Mouse (Mus musculus): ENCODE data around the gene Cdc42bpb.

The Cdc42bpb gene

DNA sequence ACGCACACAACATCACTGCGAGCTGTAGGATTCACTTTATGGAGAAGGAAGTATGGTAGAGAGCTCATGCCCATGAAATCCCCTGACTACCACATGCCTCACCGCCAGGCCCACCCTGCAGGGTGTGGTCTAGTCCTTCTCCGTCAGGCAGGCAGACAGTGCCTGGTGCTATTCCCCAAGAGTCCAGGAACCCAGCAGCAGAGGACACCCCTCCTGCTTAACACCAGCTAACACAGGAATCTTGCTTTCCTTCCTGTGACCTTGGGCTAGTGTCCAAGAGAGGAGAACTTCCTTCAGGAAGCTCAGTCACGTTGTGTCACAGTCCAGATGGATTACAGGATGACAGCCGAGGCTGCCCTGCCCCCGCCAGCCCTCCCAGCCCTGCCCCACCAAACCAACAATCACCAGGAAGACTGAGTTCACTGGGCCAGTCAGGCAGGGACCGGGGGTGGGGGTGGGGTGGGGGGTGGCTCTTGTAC is 9.2 kb upstream of the Cdc42bpb start:
- peak; percentile 33 for DNase-seq (ENCODE audit: low spot score)

DNA sequence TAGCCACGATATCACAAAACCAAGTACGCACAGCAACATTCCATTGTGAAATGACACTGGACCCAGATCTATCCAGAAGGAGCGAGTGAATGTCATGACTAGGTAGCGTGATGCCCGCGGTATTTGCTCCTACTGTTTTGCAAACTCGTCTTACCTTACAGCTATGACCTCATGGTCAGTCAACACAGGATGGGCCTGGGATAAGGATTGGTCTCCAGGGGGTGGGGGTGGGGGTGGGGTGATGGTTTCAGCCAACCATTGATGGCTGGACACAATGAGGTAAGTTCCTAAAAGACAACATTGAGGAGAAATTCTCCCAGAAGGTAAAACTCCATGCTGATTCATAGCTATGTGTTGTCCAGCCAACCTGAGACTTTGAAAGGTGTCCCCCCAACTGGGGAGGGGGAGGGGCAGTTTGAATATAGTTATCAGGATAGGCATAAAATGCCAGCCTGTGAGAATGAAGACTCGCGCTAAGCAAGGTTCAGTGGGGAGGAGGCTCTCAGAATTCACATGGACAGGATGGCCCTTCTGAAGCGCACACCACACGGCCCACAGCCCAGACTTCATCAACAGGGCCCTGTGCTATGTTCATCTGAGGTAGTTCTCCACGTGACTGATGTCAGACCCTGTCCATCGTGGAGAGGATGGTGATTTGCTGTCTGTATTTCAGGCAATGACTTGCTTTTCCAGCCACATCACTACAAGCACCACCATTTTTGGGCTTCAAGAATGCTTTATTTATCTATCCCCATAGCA is 8.5 kb upstream of the Cdc42bpb start:
- no peak for DNase-seq (ENCODE audit: low spot score)

DNA sequence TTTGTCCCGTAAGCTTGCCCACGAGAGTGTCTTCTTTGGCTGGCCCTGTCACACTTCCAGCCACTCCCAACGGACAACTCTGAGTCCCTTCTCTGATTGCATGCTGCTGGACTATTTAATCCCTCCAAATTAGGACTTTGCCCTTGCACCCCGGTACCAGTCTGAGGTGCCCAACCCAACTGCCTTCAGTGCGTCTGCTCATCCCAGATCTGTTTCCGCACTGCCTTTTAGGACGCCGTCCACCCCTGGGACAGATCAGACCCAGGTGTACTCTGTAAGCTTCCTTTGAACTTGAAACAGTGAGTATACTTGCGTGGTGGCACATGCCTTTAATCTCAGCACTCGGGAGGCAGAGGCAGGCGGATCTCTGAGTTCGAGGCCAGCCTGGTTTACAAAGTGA is 1.3 kb upstream of the Cdc42bpb start:
- DNase-seq (ENCODE audit: low spot score), result no peak

DNA sequence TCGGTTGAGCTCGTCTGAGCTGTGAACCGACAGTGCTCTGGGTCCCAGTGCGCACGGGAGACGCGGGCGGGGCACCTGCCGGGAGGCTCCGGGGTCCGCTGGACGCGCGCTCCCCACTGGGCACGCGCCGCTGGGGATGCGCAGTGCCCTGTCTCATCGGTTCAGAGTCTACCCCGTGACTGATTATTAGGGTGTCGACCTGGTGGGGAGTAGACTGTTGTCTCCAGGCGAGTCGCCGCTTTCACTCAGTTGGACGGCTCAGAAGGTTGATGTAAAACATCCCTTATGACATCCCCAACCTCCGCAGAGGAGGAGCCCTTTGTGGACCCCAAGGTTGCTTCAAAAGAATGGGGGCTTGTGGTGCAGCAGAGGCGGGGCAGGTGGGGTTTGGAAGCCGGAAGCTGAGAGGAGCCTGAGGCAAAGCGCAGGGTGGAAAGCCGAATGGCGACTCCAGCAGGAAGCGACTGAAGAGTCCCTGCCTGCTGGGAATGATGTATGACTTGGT is 520 bp upstream of the Cdc42bpb start:
- DNase-seq (ENCODE audit: low spot score), result peak; percentile 69

DNA sequence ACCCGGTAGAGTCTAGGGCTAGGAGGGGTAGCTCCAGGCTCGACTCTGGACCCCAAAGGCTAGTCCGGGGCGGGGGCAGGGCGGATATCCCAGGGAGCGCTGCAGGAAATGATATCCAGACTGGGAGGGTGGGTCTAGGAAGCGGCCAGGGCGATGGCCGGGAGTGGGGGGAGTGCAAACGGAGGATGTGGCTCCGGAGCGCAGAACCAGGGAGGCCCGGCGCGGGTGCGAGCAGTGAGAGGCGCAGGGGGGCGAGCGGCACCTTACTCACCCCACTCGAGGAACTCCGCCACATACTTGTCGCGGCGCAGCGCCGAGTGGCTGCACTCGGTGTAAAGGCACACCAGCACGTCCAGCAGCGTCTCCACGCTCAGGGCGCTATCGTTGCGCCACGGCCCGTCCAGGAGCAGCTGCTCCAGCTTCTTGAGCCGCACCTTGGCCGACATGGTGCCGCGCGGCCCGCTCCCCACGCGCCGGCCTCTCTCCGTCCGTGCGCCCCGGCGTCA is 639 bp downstream of the Cdc42bpb start:
- peak; percentile 59 for DNase-seq (ENCODE audit: low spot score)

DNA sequence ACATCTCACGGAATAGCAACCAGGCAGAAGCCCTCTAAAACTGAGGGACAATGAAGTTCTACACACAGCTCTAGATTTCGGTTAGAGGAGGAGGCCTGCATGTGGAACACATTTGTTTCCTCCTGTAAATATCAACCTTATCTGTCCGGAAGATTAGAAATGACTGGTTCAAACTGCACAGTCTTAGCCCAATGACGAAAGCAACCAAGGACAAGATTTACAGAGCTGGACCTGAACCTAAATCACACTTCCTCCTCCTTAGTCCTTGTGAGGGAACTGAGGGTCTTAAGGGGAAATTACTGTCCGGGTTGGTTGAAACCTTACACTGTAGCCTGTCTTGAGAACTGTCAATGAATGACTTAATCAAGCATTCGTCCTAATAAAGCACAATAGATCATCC is 1.5 kb downstream of the Cdc42bpb start:
- no peak for DNase-seq (ENCODE audit: low spot score)

DNA sequence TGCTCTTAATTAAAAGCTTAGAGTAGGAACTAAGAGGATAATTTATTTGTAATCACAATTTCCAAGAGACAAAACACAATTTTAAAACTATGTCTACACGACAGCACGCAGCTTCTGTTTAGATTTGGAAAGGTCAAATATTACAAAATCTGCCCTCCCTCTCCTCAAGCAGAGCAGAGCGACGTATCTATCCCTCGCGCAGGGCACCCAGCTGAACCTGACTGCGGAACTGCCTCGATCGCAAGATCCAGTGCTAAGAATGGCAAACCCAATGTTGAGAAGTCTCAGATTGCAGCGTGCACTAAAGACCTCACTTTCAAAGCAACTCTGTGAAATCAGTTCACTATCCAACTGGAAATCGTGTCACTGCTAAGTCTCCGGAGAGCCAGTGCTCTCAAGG is 2.0 kb downstream of the Cdc42bpb start:
- DNase-seq (ENCODE audit: low spot score), result no peak

DNA sequence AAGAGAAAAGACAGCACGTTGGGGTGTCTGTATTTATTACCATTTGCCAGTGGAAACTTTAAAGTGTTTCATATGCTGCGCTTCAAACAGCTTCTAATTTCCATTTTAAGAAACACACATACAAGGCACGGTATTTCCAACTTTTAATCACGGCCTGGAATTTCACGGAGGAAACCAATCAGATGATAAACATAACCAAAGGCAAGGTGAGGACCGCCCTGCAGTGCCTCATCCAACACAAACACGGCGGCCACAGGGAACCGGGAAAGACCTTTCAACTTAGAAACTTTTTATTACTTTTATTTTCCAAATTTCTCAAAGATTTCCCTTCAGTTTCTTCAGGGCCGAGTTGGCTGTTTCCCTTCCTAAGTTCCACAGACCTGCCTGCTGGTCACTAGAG is 2.8 kb downstream of the Cdc42bpb start:
- DNase-seq (ENCODE audit: low spot score), result no peak

DNA sequence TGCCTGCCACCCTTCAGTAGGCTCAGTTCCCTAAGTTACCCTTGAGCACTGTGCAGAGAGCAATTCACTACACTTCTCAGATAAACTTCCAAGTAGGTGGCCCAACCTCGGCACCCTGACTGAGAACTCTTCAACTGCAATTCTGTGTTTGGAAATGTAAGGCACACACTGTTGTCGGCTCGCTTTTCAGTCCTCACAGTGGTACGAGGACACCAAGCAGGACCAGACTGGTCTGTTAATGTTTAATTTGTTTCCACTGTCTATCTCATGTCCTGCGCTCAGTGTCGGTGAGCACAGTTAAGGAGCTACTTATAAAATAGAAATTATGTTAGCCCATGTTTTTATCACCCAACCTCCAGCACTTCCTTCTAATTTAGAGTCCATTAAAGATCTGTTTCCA is 4.1 kb downstream of the Cdc42bpb start:
- DNase-seq (ENCODE audit: low spot score), result no peak

DNA sequence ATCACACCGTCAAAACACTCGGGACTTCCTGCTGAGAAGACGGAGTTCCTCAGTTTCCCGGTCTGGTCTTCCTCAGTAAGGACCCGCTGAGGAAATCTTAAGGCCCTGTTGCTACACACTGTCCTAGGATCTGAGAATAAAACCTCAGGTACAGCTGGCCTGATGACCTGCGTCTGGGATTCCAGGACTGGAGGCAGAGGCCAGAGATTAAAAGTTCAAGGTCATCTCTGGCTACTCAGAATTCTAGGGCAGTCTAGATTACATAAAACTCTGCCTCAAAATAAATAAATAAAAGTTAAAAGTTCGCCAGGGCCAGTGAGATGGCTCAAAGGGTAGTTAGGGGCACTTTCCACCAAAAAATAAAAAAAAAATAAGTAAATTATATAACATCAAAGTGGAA is 5.6 kb downstream of the Cdc42bpb start:
- DNase-seq (ENCODE audit: low spot score), result no peak

DNA sequence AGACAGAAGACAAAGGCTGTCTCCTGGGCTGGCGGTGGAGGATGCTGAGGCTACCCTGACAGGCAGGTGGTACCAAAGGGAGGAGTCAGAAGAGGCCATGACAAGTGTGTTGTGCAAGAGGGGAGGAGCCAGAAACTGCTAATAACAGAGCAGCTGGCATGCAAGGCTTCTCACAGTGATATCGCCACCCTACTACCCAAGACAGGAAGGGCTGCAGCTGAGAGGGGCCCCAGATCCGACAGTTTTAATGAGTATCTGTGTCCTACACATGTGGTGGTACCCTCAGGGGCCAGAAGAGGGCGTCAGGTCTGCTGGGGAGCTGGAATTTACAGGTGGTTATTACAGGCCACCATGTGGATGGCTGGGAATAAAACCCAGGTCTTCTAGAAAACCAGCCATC is 7.3 kb downstream of the Cdc42bpb start:
- no peak for DNase-seq (ENCODE audit: low spot score)

DNA sequence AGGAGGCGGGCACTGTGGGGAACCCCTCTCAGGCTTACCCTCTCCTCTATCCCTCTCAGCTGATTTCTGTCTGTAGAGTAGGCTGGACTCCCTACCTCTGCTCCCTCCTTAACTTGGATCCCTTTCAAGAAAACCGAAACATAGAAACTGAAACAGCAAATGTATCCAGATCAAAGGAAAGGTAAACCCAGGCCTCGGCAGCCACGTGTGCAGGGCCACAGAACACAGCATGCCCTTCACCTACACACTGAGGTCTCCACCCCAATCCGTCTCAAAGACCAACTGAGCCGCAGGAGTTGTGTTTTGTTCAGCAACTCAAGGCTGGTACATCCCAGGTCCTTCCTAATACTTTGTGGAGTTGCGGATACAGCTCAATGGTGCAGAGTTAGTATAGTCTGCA is 10.5 kb downstream of the Cdc42bpb start:
- no peak for DNase-seq (ENCODE audit: low spot score)

DNA sequence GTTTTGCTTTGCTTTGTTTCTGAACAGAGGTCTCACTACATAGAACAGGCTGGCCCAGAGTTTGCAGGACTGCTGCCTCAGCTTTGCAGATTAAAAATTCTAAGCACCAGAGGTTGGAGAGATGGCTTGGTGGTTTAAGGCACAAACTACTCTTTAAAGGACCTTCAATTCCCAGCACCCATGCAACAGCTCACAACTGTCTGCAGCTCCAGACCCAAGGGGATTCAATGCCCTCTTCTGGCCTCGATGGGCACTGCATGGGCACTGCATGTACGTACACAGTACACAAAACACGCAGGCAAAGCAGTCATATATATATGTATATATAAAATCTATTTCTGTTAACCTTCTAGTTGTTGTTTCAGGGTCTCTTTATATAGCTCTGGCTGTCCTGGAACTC is 13.3 kb downstream of the Cdc42bpb start:
- no peak for DNase-seq (ENCODE audit: low spot score)

DNA sequence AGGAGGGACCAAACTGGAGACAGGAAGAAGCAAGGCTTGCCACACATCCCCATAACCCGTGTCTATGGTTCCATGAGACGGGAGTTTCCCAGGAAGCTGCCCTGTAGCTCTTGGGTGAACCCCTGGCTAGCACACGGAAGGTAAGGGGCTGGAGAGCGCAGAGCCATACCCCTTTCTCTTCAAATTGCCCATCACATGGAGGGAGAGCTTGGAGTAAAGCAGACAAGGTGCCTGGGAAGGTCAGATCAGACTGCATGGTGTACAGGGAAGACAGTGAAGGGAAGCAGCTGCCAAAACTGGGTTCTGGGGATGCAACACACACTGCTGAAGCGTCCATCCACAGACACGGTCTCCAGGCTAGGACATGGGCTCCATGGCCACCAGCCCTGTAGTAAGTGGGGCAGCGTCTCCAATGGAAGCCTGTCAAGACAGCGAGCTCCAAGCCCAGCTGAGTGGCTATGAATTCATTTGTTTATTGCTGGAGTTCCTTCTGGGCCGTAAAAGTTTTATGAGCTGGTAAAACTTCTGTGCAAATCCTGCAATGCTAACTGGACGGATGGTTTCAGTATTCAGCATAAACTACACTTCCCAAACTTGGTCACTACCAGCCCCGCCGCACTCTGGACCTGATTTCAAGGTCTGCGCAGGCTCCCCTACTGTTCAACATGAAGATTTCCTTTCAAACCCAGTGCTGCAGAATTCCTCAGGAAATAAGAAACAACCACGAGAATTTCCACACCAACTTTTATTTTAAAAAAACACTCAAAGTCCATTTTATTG is 16.0 kb downstream of the Cdc42bpb start:
- DNase-seq (ENCODE audit: low spot score), result no peak

DNA sequence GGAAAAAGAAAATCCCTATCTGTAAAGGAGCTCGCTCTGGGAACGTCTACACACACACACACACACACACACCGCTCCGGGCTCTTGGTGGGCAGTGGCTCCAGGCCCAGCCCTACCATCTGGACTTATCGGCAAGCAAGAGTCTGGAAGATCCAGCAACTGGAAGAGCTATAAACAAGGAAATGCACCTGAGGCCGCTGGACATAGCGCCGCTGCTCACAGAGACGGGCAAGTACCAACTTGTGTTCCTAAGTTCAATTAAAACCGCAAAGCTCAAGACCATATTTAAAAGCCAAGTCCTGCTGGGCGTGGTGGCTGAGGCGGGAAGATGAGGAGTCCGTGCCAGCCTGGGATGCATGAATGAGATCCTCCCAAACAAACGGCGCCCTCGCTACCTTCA is 16.8 kb downstream of the Cdc42bpb start:
- no peak for DNase-seq (ENCODE audit: low spot score)

DNA sequence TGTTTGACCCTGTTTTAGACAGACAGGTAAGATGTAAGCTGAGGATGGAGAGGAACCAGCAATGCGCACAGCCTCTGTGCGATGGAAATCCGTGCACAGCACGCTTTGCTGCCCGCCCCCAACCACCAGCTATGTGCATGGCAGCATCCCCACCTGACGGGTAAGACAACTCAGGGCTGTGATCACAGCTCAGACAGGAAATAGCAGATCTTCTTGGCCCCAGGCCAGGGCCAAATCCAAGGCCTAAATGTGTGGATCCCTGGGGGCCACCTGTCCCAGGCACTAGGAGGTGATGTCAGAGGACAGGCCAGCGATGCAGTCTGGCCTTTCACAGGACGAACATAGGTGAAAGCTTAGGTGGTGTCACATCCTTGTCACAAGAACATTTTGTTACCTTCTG is 21.3 kb downstream of the Cdc42bpb start:
- no peak for DNase-seq (ENCODE audit: low spot score)

DNA sequence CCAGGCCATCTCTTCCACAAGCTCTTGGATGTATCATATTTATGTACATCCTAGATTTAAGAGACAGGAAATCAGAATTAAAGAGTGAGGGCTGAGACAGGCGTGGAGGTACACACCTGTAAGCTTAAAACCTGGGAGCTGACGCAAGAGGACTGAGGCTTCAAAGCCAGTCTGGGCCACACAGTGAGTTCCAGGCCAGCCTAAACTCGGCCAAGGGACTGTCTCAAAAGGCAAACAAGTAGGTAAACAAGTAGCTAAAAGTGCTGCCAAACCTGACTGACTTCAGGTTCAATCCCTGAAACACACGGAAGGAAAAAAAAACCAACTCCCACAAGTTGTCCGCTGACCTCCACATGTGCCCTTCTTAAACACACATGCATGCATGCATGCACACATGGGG is 23.4 kb downstream of the Cdc42bpb start:
- DNase-seq (ENCODE audit: low spot score), result no peak

DNA sequence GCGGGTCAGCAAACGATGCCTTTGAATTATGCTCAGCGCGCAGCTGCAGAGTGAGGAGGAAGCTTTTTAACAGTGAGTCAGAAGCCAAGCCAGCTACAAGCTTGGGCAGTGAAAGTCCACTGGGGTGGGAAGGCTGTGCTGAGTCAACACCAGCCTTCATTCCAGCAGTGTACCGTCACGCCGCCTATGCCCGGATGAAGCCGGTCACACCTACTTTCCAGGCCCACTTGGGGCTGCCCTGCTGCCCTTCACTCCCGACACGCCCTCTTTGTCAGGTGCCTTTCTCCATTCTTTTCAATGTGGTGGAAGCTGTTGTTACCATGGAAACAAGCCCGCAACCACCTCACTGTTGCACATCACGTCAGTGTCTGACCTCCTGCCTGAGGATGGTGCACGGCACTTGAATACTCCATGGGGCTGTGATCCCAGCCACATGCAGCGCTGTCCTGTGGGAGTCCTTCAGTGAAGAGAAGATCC is 24.0 kb downstream of the Cdc42bpb start:
- peak; percentile 25 for DNase-seq (ENCODE audit: low spot score)

DNA sequence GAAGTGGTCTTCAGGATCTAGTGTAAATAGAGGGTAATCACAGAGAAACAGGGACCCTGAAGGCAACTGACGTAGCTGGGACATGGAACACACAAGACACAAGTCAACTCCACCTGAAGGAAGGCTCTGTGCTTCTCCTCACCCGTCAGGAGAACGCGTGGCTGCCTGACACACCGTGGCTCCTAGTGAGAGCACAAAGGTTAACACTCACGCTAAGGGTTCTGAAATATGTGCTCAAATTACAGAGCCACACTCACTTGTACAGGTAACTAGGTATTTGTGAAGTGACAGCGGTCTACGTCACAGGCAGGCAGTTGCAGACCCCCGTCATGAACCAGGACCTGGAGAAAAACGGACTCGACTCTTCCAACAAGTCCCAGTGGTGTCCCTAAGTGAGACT is 24.5 kb downstream of the Cdc42bpb start:
- no peak for DNase-seq (ENCODE audit: low spot score)

DNA sequence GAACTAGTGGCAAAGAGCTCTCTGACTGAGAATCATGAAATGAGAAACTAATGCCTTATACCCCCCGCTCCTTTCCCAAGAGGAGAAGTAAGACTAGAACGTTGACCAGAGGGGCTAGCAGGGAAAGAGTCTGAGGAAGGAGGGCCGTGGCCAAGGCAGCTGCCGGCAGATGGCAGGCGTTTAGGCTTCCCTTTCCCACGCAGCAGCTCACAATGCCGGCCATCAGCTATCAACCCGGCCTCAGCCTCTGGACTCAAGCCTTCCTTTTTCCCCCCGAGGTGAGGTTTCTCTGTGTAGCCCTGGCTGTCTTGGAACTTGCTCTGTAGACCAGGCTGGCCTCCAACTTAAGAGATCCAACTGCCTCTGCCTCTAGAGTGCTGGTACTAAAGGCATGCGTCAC is 25.0 kb downstream of the Cdc42bpb start:
- DNase-seq (ENCODE audit: low spot score), result no peak

DNA sequence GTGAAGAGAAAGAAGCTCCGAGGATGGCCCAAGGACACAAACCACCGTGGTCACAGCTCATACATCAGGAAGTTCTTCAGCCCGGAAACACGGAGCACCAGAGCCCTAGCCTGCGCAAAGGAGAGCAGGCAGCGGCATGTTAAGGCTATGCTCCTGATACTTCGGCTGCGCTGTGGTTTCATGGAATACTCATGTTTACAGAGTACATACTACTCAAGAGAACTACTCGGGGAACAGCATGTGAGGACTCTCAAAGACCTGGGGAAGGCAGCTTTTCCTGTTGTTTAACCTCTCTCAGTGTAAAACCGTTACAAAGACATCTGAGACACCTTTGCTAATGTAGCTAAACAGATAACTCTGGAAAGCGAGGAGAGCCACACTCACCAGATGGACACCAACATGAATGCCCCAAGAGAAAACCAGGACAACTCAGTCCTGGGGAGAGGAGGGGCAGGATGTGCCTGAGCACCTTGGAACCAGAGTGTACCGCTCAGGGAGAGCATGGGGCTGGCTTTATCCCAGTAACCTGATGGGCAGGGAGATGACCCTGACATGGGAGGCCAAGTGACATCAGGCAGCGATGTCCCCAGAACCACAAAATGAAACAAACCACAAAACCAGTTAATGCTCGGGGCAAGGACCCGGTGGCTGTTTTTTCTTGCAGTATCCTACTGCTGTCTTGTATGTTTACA is 27.8 kb downstream of the Cdc42bpb start:
- no peak for DNase-seq (ENCODE audit: low spot score)

DNA sequence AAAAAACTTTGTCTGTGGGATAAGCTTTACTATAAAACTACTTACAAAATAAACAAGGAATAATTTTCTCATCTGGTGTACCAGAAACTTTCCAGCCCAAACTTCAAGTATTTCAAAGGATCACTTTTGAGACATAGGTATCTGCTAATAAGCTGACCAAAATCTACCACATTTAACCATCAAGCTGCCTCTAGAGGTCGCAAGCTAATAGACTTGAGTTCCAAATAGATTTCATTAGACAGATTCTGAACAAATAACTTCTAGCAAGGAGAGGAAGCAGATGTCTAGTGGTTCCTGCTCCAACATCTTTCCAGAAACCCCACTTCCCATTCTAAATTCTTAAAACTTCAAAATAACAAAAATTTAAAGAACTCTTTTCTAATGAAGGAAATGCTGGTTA is 33.6 kb downstream of the Cdc42bpb start:
- DNase-seq (ENCODE audit: low spot score), result no peak
